Mouse (Mus musculus): ENCODE measurements around the gene Bad. TPM values are rescaled to one million over a fixed set of nuclear protein-coding genes. Genes with fewer than 3 reads are reported as not detected.

Gene Bad
- polyA plus RNA-seq, 1 experiment from 2014 or later: 84.5 TPM

DNA sequence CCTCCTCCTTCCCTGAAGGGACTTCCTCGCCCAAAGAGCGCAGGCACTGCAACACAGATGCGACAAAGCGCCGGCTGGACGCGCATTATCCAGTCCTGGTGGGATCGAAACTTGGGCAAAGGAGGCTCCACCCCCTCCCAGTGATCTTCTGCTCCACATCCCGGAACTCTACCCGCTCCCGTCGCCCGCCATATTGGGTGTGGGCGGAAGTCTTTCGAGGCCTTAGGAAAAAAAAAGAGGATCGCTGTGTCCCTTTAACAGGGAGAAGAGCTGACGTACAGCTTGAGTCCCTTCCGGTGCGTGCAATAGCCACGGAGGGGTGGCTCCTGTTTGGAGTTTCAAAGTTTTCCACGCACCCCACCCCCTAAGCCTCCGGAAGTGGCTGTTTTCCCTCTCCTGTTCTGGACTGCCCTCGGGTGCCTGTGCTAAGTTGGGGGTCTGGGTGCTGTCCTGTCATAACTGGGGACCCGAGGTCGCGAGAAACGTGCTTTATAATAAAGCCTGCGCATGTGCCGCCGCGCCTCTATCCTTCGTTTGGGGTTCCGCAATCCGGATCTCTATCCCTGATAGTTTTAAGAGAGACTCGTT, 9.8 kb downstream of the Bad start:
- Histone ChIP-seq H3K4me2 (replicated peaks) (peak overlapping the region; percentile 93), H3K4me1 (replicated peaks; ENCODE audit: control insufficient read depth, insufficient read depth, low read length) (peaks cover 19% of the 10 kb centered on the region), H3K27ac (peak overlapping the region; percentile 90), H3K9ac (peak overlapping the region; percentile 63), H3K9me3 (ENCODE audit: control insufficient read depth, low read length) (no peaks in the 10 kb centered on the region), H3K27me3 (ENCODE audit: control insufficient read depth, insufficient read depth, low read length) (no peaks in the 10 kb centered on the region), H3K36me3 (replicated peaks; ENCODE audit: control insufficient read depth, insufficient read depth) (peaks cover 16% of the 10 kb centered on the region; the same call in 1 of the 2 replicates), H3K4me3 (replicated peaks; ENCODE audit: low read length) (peak overlapping the region; percentile 47)
- peak; percentile 89 for DNase-seq (ENCODE audit: low spot score)
- WGBS: under 1% methylated on average over 35 of the region's 35 CpGs
- peak; percentile 80 for ATAC-seq (ENCODE audit: low FRiP score)

DNA sequence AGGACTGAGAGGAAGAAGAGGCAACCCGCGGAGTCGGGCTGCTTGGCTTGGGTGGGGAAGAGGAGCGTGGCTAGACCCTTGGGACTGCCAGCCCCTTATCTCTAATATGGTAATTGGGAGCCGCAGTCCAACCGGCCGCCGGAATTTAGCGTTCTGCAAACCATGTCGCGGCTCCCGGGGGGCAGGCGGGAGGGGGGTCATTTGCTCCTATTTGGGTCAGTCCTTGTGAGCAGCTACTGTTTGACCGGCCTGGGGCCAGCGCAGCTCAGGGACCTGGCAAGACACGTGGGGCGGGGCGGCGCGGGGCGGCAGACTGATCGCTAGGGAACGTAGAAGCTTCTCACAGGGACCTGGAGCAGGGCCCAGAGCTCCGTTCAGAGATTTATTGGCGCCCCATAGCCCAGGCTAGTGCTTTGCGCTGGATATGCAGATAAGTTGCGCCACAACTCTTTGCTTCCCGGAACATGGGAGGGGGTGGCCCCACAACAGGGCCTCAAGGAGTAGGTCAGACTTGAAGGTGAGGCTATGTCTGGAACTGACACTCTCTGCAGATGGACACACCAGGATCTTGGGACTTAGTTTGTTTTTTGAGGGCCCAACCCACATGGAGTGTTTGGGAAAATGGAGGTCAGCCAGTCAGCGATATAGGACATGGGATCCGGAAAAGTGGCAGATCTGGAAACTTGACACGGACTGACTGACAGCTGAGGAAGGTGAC, 10.5 kb downstream of the Bad start:
- no peaks in the 10 kb centered on the region for H3K27me3 ChIP-seq (ENCODE audit: control insufficient read depth, insufficient read depth, low read length)
- peaks cover 19% of the 10 kb centered on the region for H3K4me1 ChIP-seq (replicated peaks; ENCODE audit: control insufficient read depth, insufficient read depth, low read length)
- peak; percentile 13; the same call in 1 of the 2 replicates for ATAC-seq (ENCODE audit: low FRiP score)
- H3K27ac ChIP-seq: peak overlapping the region; percentile 90
- DNase-seq (ENCODE audit: low spot score): peak; percentile 55
- no peaks in the 10 kb centered on the region for H3K9me3 ChIP-seq (ENCODE audit: control insufficient read depth, low read length)
- H3K4me2 ChIP-seq (replicated peaks): peak overlapping the region; percentile 93
- peak overlapping the region; percentile 47 for H3K4me3 ChIP-seq (replicated peaks; ENCODE audit: low read length)
- WGBS: 4% methylated on average over 31 of the region's 31 CpGs
- H3K9ac ChIP-seq: peak overlapping the region; percentile 63
- H3K36me3 ChIP-seq (replicated peaks; ENCODE audit: control insufficient read depth, insufficient read depth): peaks cover 14% of the 10 kb centered on the region; the same call in 1 of the 2 replicates

DNA sequence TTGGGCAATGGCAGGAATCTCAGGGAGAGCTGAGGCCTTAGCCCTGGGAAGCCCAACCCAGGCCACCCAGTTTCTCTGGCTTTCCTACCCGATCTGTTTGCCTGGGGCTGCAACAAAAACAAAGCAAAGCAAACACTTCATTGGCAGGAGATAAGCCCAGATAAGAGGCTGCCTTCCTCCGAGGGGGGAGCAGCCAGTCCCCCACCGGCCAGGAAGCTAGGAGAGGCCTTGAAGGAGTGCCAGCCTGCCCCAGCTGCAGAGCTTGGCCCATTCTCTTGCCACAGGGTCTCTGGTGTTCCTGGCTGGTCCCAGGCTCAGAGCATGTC, 11.0 kb downstream of the Bad start:
- ATAC-seq (ENCODE audit: low FRiP score) (no peak), DNase-seq (ENCODE audit: low spot score) (no peak)
- Histone ChIP-seq H3K36me3 (replicated peaks; ENCODE audit: control insufficient read depth, insufficient read depth) (peaks cover 13% of the 10 kb centered on the region; the same call in 1 of the 2 replicates), H3K27ac (peak overlapping the region; percentile 90; the same call in 1 of the 2 replicates), H3K9me3 (ENCODE audit: control insufficient read depth, low read length) (no peaks in the 10 kb centered on the region), H3K4me3 (replicated peaks; ENCODE audit: low read length) (peak overlapping the region; percentile 47; the same call in 1 of the 2 replicates), H3K4me1 (replicated peaks; ENCODE audit: control insufficient read depth, insufficient read depth, low read length) (peaks cover 19% of the 10 kb centered on the region), H3K4me2 (replicated peaks) (peak overlapping the region; percentile 93), H3K9ac (peak overlapping the region; percentile 63), H3K27me3 (ENCODE audit: control insufficient read depth, insufficient read depth, low read length) (no peaks in the 10 kb centered on the region)
- 41% methylated on average over 3 of the region's 3 CpGs for WGBS

DNA sequence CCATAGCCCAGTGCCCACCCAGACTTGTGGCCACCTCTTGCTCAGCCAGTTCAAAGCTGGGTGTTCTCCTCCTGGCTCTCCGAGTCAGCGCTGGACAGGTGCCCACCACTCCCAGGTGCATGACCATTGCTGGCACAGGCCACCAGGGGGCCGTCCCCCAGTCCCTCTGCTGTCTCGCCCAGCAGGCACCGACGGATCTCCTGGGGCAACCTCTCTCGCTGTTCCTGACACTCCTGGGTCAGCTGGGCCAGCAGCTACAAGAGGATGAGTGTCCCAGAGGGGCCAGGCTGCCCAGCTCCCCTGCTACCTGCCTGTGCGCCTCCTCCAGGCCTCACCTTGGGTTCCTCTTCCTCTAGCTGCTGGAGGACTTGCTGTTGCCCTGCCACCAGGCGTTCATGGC, 12.4 kb downstream of the Bad start:
- no peak overlapping the region for H3K4me3 ChIP-seq (replicated peaks; ENCODE audit: low read length)
- H3K9ac ChIP-seq: no peak overlapping the region
- DNase-seq (ENCODE audit: low spot score) (no peak), ATAC-seq (ENCODE audit: low FRiP score) (no peak)
- no peaks in the 10 kb centered on the region for H3K9me3 ChIP-seq (ENCODE audit: control insufficient read depth, low read length)
- peaks cover 19% of the 10 kb centered on the region for H3K4me1 ChIP-seq (replicated peaks; ENCODE audit: control insufficient read depth, insufficient read depth, low read length)
- WGBS: 60% methylated on average over 9 of the region's 9 CpGs
- 0 out of 2 replicates have a peak, but pooled peaks cover 19% of the 10 kb centered on the region for H3K36me3 ChIP-seq (replicated peaks; ENCODE audit: control insufficient read depth, insufficient read depth)
- no peak overlapping the region for H3K27ac ChIP-seq
- no peak overlapping the region for H3K4me2 ChIP-seq (replicated peaks)
- no peaks in the 10 kb centered on the region for H3K27me3 ChIP-seq (ENCODE audit: control insufficient read depth, insufficient read depth, low read length)

DNA sequence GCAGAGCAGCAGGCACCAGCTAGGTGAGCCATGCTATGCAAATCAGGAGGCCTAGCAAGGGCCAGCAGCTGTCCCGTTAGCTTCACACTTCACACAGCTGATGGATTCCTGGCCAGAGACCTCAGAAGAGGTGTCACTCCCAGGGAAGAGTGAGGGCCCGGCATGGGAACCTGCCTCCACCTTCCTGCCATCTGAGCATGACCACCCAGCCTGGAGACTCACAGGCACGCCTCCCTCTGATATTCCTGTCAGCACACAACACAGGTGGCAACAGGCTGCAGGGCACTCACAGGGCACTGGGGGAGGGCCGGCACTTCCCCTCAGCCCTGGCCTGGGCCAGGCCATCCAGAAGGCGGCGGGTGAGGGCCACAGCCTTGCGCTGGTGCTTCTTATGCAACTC, 13.8 kb downstream of the Bad start:
- Histone ChIP-seq H3K9ac (no peak overlapping the region), H3K36me3 (replicated peaks; ENCODE audit: control insufficient read depth, insufficient read depth) (peaks cover 19% of the 10 kb centered on the region; the same call in 1 of the 2 replicates), H3K27me3 (ENCODE audit: control insufficient read depth, insufficient read depth, low read length) (no peaks in the 10 kb centered on the region), H3K4me3 (replicated peaks; ENCODE audit: low read length) (no peak overlapping the region), H3K4me2 (replicated peaks) (no peak overlapping the region), H3K27ac (no peak overlapping the region), H3K4me1 (replicated peaks; ENCODE audit: control insufficient read depth, insufficient read depth, low read length) (peaks cover 9% of the 10 kb centered on the region), H3K9me3 (ENCODE audit: control insufficient read depth, low read length) (no peaks in the 10 kb centered on the region)
- DNase-seq (ENCODE audit: low spot score) (no peak), ATAC-seq (ENCODE audit: low FRiP score) (no peak)
- WGBS: 90% methylated on average over 7 of the region's 7 CpGs

DNA sequence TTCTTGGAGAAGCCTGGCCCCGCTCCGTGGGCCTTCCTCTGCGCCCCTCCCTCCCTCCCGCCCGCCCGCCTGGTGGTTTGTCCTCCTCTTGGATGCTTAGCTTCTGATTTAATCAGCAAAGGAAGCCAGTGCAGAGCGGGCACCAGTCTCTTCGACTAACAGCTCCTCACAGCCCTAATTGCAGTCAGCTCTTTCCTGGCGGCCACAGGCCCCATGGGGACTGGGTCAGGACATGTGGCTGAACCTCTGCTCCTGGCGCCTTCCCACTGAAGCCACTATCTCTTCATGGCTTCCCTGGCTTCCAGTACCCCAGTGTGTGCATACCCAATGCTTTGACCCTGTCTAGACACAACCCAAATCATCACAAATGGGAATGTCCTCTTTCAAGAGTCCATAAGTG, 14.8 kb downstream of the Bad start:
- Histone ChIP-seq H3K9ac (no peak overlapping the region), H3K4me2 (replicated peaks) (no peak overlapping the region), H3K27me3 (ENCODE audit: control insufficient read depth, insufficient read depth, low read length) (no peaks in the 10 kb centered on the region), H3K36me3 (replicated peaks; ENCODE audit: control insufficient read depth, insufficient read depth) (peaks cover 19% of the 10 kb centered on the region; the same call in 1 of the 2 replicates), H3K4me1 (replicated peaks; ENCODE audit: control insufficient read depth, insufficient read depth, low read length) (peaks cover 9% of the 10 kb centered on the region), H3K27ac (no peak overlapping the region), H3K9me3 (ENCODE audit: control insufficient read depth, low read length) (no peaks in the 10 kb centered on the region), H3K4me3 (replicated peaks; ENCODE audit: low read length) (no peak overlapping the region)
- ATAC-seq (ENCODE audit: low FRiP score) (no peak), DNase-seq (ENCODE audit: low spot score) (no peak)
- WGBS: 83% methylated on average over 10 of the region's 10 CpGs

DNA sequence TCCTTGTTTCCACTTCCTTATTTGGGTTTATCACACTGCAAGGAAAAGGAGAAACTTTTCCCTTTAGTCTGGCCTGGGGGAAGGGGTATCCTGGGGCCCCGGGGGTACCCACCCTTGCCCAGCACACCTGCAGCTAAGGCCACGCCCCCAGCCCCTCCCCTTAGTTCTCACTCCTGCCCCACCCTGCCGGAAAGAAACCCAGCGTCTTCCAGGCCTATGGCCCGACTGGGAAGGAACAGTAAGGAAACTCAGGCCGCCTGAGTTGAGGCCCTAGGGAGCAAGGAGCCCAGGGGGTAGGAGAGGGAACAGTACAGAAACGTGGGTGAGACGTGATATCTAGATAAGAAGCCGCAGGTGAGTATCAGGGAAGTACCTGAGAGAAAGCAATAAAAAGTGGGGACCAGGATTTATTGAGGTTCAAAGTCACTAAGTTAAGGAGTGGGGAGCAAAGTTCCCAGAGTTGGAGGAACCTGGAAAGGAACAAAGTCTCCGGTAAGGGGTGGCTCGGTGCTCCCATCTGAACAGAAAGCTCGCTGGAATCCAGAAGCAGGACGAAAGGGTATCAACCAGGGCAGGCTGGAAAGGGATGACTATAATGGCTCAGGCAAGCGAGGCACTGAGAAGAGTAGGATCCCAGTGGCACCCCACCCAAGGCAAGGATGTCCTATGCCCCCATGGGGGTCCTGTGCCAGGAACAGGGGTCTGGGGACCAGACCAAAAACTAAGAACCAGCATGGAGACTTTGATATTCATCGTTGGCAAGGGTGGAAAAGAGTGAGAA, 27.0 kb downstream of the Bad start:
- Histone ChIP-seq H3K27me3 (ENCODE audit: control insufficient read depth, insufficient read depth, low read length) (peaks cover 23% of the 10 kb centered on the region), H3K27ac (no peak overlapping the region), H3K9me3 (ENCODE audit: control insufficient read depth, low read length) (no peaks in the 10 kb centered on the region), H3K4me1 (replicated peaks; ENCODE audit: control insufficient read depth, insufficient read depth, low read length) (peaks cover 9% of the 10 kb centered on the region), H3K36me3 (replicated peaks; ENCODE audit: control insufficient read depth, insufficient read depth) (no peaks in the 10 kb centered on the region), H3K4me3 (replicated peaks; ENCODE audit: low read length) (peak overlapping the region; percentile 39), H3K4me2 (replicated peaks) (peak overlapping the region; percentile 47), H3K9ac (no peak overlapping the region; the same call in 1 of the 2 replicates)
- 17% methylated on average over 15 of the region's 15 CpGs for WGBS
- ATAC-seq (ENCODE audit: low FRiP score): no peak
- DNase-seq (ENCODE audit: low spot score): no peak

DNA sequence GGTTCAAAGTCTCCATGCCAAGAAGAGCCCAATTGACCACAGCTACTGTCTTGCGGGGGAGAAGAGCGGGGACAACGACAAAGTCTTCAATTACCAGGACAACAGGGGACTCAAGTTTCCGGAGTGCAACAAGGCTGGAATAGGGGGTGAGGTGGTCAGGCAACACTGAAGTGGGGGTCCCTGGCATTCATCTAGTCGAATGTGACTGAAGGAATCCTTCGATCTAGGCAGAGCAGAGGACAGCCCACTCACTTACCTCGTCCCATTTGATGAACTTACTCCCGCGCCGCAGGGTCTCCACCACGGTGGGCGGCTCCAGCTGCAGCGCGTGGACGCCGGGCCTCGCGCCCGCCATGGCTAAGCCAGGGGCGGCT, 27.6 kb downstream of the Bad start:
- DNase-seq (ENCODE audit: low spot score) (no peak), ATAC-seq (ENCODE audit: low FRiP score) (no peak)
- Histone ChIP-seq H3K4me1 (replicated peaks; ENCODE audit: control insufficient read depth, insufficient read depth, low read length) (peaks cover 9% of the 10 kb centered on the region), H3K4me2 (replicated peaks) (peak overlapping the region; percentile 47), H3K27me3 (ENCODE audit: control insufficient read depth, insufficient read depth, low read length) (peaks cover 23% of the 10 kb centered on the region), H3K36me3 (replicated peaks; ENCODE audit: control insufficient read depth, insufficient read depth) (no peaks in the 10 kb centered on the region), H3K9ac (peak overlapping the region; percentile 52), H3K4me3 (replicated peaks; ENCODE audit: low read length) (peak overlapping the region; percentile 39), H3K9me3 (ENCODE audit: control insufficient read depth, low read length) (no peaks in the 10 kb centered on the region), H3K27ac (no peak overlapping the region)
- under 1% methylated on average over 20 of the region's 20 CpGs for WGBS

Data from hindbrain, embryonic 14.5 days (tissue).